Mouse (Mus musculus): Measurements from ENCODE around the gene Rabgap1l.

DNA sequence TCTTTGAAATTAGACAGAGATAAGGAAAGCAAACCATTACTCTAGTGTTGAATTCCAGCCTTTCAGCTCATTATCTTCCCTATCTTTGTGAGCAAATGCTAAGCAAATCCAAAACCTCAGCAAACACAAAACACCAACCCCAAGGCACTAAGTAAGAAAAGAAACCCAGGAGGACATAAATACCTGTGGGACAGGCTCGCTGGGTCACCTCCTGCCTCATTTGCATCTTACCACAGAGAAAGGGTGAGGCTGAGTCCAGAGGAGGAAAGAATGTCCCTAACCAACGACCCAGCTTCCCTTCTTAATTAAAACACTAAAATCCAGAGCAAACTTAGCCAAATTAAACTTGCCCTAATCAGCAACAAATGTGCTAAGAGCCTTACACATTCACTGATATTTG lies 481.1 kb downstream of the Rabgap1l start:
- TF ChIP-seq CTCF (conservative IDR thresholded peaks at IDR 0.05; ENCODE audit: low read length) = no peak
- TF ChIP-seq NANOG (IDR thresholded peaks at IDR 0.05; ENCODE audit: borderline replicate concordance, low read length) = no peak

Data from E14TG2a.4 (cell line).